Mouse (Mus musculus) limb, embryonic 13.5 days (tissue): ENCODE results near the gene Prmt3. TPM values are rescaled to one million over a fixed set of nuclear protein-coding genes. Genes with fewer than 3 reads are reported as not detected.

Source experiments
- ATAC-seq: fragments of 200-750 bp; cut with Nextera tagmentation; 2 replicates; pipeline ENCODE4 v1.8.0; 2017; ENCODE audit warnings: low read depth, moderate number of reproducible peaks, moderate TSS enrichment; ENCODE audit not compliant: low FRiP score
- H3K27ac ChIP-seq: fragments of 300-500 bp; sonication (generic); 2 replicates; pipeline ENCODE4 v1.5.1; 2015; ENCODE audit warnings: inconsistent platforms, mild to moderate bottlenecking, moderate library complexity
- H3K27me3 ChIP-seq: fragments of 300-500 bp; sonication (generic); 2 replicates; pipeline ENCODE4 v1.6.1; 2015; ENCODE audit warnings: mild to moderate bottlenecking, inconsistent platforms
- H3K36me3 ChIP-seq: fragments of 300-500 bp; sonication (generic); 2 replicates; pipeline ENCODE4 v1.6.1; 2015; ENCODE audit warnings: inconsistent platforms, mild to moderate bottlenecking, moderate library complexity
- H3K4me1 ChIP-seq: fragments of 300-500 bp; sonication (generic); 2 replicates; pipeline ENCODE4 v1.6.1; 2015; ENCODE audit warnings: inconsistent platforms
- H3K4me2 ChIP-seq: fragments of 300-500 bp; sonication (generic); replicated peaks from 2 replicates; pipeline ENCODE4 v1.6.1; 2015; ENCODE audit warnings: inconsistent platforms, mild to moderate bottlenecking, moderate library complexity
- H3K4me3 ChIP-seq: fragments of 300-500 bp; sonication (generic); 2 replicates; pipeline ENCODE4 v1.5.1; 2015; ENCODE audit warnings: moderate library complexity, mild to moderate bottlenecking, inconsistent platforms
- H3K9ac ChIP-seq: fragments of 300-500 bp; sonication (generic); 2 replicates; pipeline ENCODE4 v1.6.1; 2015; ENCODE audit warnings: mild to moderate bottlenecking, inconsistent platforms
- H3K9me3 ChIP-seq: fragments of 300-500 bp; sonication (generic); 2 replicates; pipeline ENCODE4 v1.6.1; 2016; ENCODE audit warnings: inconsistent platforms
- WGBS: fragments of 180-500 bp; shearing (Covaris S2); methylation state at CpG from one replicate; pipeline ENCODE4 v1.1.7; 2015; 5-methylcytosine and 5-hydroxymethylcytosine counted together
- polyA plus RNA-seq: library from polyadenylated mRNA; unstranded; fragments of >200 nt; fragmentation: Nextera tagmentation; extraction: Ambion mirVana; gene quantifications from 2 replicates; pipeline ENCODE4 v1.2.1, GENCODE M21; 2015

The Prmt3 gene
- polyA plus RNA-seq, 1 experiment from 2014 or later, result 51.1 TPM

GRCm38 (mm10) chr7:49869656-49870055 is 91.5 kb downstream of the Prmt3 start:
- WGBS, result 66% methylated on average over 5 of the region's 5 CpGs
- no peaks in the 10 kb centered on the region for H3K36me3 ChIP-seq
- H3K27me3 ChIP-seq, result no peaks in the 10 kb centered on the region
- no peaks in the 10 kb centered on the region for H3K4me1 ChIP-seq
- no peak overlapping the region for H3K4me3 ChIP-seq
- H3K27ac ChIP-seq, result no peak overlapping the region
- no peak for ATAC-seq
- H3K9ac ChIP-seq, result no peak overlapping the region
- no peak overlapping the region for H3K4me2 ChIP-seq
- no peaks in the 10 kb centered on the region for H3K9me3 ChIP-seq

- 79% methylated on average over 3 of the region's 3 CpGs for WGBS
- no peaks in the 10 kb centered on the region for H3K9me3 ChIP-seq
- H3K27ac ChIP-seq, result no peak overlapping the region
- H3K4me1 ChIP-seq, result no peaks in the 10 kb centered on the region
- no peaks in the 10 kb centered on the region for H3K27me3 ChIP-seq
- H3K36me3 ChIP-seq, result no peaks in the 10 kb centered on the region
- no peak overlapping the region for H3K4me3 ChIP-seq
- ATAC-seq, result no peak
- no peak overlapping the region for H3K9ac ChIP-seq
- no peak overlapping the region for H3K4me2 ChIP-seq
These were observed 92.1 kb downstream of the Prmt3 start for GRCm38 (mm10) chr7:49870276-49870675.

GRCm38 (mm10) chr7:49877307-49877706 is 99.2 kb downstream of the Prmt3 start:
- no peaks in the 10 kb centered on the region for H3K36me3 ChIP-seq
- no peaks in the 10 kb centered on the region for H3K27me3 ChIP-seq
- no peak overlapping the region for H3K4me2 ChIP-seq
- H3K9ac ChIP-seq, result no peak overlapping the region
- no peak for ATAC-seq
- no peaks in the 10 kb centered on the region for H3K9me3 ChIP-seq
- H3K4me3 ChIP-seq, result no peak overlapping the region
- no peak overlapping the region for H3K27ac ChIP-seq
- 82% methylated on average over 5 of the region's 5 CpGs for WGBS
- peaks cover 3% of the 10 kb centered on the region for H3K4me1 ChIP-seq

- no peak overlapping the region for H3K27ac ChIP-seq
- no peak overlapping the region for H3K4me3 ChIP-seq
- no peak for ATAC-seq
- WGBS, result 80% methylated on average over 13 of the region's 13 CpGs
- H3K9me3 ChIP-seq, result no peaks in the 10 kb centered on the region
- H3K4me2 ChIP-seq, result no peak overlapping the region
- H3K27me3 ChIP-seq, result no peaks in the 10 kb centered on the region
- no peaks in the 10 kb centered on the region for H3K36me3 ChIP-seq
- H3K4me1 ChIP-seq, result peaks cover 12% of the 10 kb centered on the region
- no peak overlapping the region for H3K9ac ChIP-seq
These were observed 100.9 kb downstream of the Prmt3 start for GRCm38 (mm10) chr7:49879051-49879450.

GRCm38 (mm10) chr7:49879998-49880707 is 102.0 kb downstream of the Prmt3 start:
- no peak overlapping the region for H3K4me3 ChIP-seq
- no peaks in the 10 kb centered on the region for H3K27me3 ChIP-seq
- H3K4me2 ChIP-seq, result no peak overlapping the region
- no peaks in the 10 kb centered on the region for H3K9me3 ChIP-seq
- H3K4me1 ChIP-seq, result peaks cover 12% of the 10 kb centered on the region
- H3K9ac ChIP-seq, result no peak overlapping the region
- WGBS, result 79% methylated on average over 8 of the region's 8 CpGs
- H3K36me3 ChIP-seq, result no peaks in the 10 kb centered on the region
- H3K27ac ChIP-seq, result no peak overlapping the region
- no peak for ATAC-seq

- H3K27ac ChIP-seq, result no peak overlapping the region
- peaks cover 12% of the 10 kb centered on the region for H3K4me1 ChIP-seq
- WGBS, result 20% methylated on average over 4 of the region's 4 CpGs
- H3K9ac ChIP-seq, result no peak overlapping the region
- ATAC-seq, result no peak
- no peak overlapping the region for H3K4me3 ChIP-seq
- H3K27me3 ChIP-seq, result no peaks in the 10 kb centered on the region
- H3K36me3 ChIP-seq, result no peaks in the 10 kb centered on the region
- no peaks in the 10 kb centered on the region for H3K9me3 ChIP-seq
- H3K4me2 ChIP-seq, result peak overlapping the region; percentile 44
These were observed 104.1 kb downstream of the Prmt3 start for GRCm38 (mm10) chr7:49882288-49882687.

GRCm38 (mm10) chr7:49882694-49883389 is 104.7 kb downstream of the Prmt3 start:
- ATAC-seq, result no peak
- no peak overlapping the region for H3K27ac ChIP-seq
- peaks cover 12% of the 10 kb centered on the region for H3K4me1 ChIP-seq
- no peaks in the 10 kb centered on the region for H3K36me3 ChIP-seq
- H3K9me3 ChIP-seq, result no peaks in the 10 kb centered on the region
- peak overlapping the region; percentile 44 for H3K4me2 ChIP-seq
- no peak overlapping the region for H3K4me3 ChIP-seq
- H3K9ac ChIP-seq, result no peak overlapping the region
- no peaks in the 10 kb centered on the region for H3K27me3 ChIP-seq
- 22% methylated on average over 16 of the region's 16 CpGs for WGBS

GRCm38 (mm10) chr7:49887776-49888390 is 109.7 kb downstream of the Prmt3 start:
- Histone ChIP-seq H3K27me3 (no peaks in the 10 kb centered on the region), H3K36me3 (no peaks in the 10 kb centered on the region), H3K9ac (no peak overlapping the region), H3K27ac (no peak overlapping the region), H3K4me2 (no peak overlapping the region), H3K4me3 (no peak overlapping the region), H3K4me1 (peaks cover 3% of the 10 kb centered on the region), H3K9me3 (no peaks in the 10 kb centered on the region)
- WGBS, result 74% methylated on average over 2 of the region's 2 CpGs
- ATAC-seq, result no peak

- no peak for ATAC-seq
- Histone ChIP-seq H3K4me2 (no peak overlapping the region), H3K36me3 (no peaks in the 10 kb centered on the region), H3K9me3 (no peaks in the 10 kb centered on the region), H3K9ac (no peak overlapping the region), H3K4me1 (no peaks in the 10 kb centered on the region), H3K27me3 (peaks cover 4% of the 10 kb centered on the region; the same call in 1 of the 2 replicates), H3K27ac (no peak overlapping the region), H3K4me3 (no peak overlapping the region)
- 82% methylated on average over 2 of the region's 2 CpGs for WGBS
These were observed 116.6 kb downstream of the Prmt3 start for GRCm38 (mm10) chr7:49894786-49895185.

- no peak overlapping the region for H3K27ac ChIP-seq
- no peaks in the 10 kb centered on the region for H3K4me1 ChIP-seq
- H3K36me3 ChIP-seq, result no peaks in the 10 kb centered on the region
- H3K9ac ChIP-seq, result no peak overlapping the region
- no peak overlapping the region for H3K4me2 ChIP-seq
- no peak overlapping the region for H3K4me3 ChIP-seq
- no peak for ATAC-seq
- peaks cover 4% of the 10 kb centered on the region; the same call in 1 of the 2 replicates for H3K27me3 ChIP-seq
- WGBS, result 68% methylated on average over 6 of the region's 6 CpGs
- no peaks in the 10 kb centered on the region for H3K9me3 ChIP-seq
These were observed 117.2 kb downstream of the Prmt3 start for GRCm38 (mm10) chr7:49895296-49895695.

- no peaks in the 10 kb centered on the region for H3K9me3 ChIP-seq
- WGBS, result 38% methylated on average over 9 of the region's 9 CpGs
- H3K4me3 ChIP-seq, result no peak overlapping the region
- no peak overlapping the region for H3K27ac ChIP-seq
- ATAC-seq, result no peak
- peaks cover 52% of the 10 kb centered on the region for H3K27me3 ChIP-seq
- H3K4me2 ChIP-seq, result no peak overlapping the region
- no peak overlapping the region for H3K9ac ChIP-seq
- H3K4me1 ChIP-seq, result no peaks in the 10 kb centered on the region
- no peaks in the 10 kb centered on the region for H3K36me3 ChIP-seq
These were observed 123.9 kb downstream of the Prmt3 start for GRCm38 (mm10) chr7:49902003-49902552.
